Mouse (Mus musculus) CH12.LX (cell line): Measurements from ENCODE around the gene Ablim1. TPM values are rescaled to one million over a fixed set of nuclear protein-coding genes. Genes with fewer than 3 reads are reported as not detected.

ENCODE experiments used
- DNase-seq: peaks from one replicate; pipeline ENCODE4 v3.0.0-alpha.2; 2013; ENCODE audit errors: extremely low read depth
- H3K27ac ChIP-seq: 2 replicates; pipeline ENCODE4 v1.5.1; 2012; ENCODE audit warnings: low read depth, mild to moderate bottlenecking, control low read depth, moderate library complexity; ENCODE audit not compliant: insufficient read depth
- H3K27me3 ChIP-seq: replicated peaks from 2 replicates; pipeline ENCODE3; 2012; ENCODE audit warnings: inconsistent platforms
- H3K36me3 ChIP-seq, 2 experiments: replicated peaks in 1 of 2; 2 replicates each; pipeline versions ENCODE3 to v1.6.1; 2012; ENCODE audit warnings: inconsistent platforms in 1 of 2, low read length in 1 of 2, mild to moderate bottlenecking in 1 of 2, mixed read lengths in 1 of 2, moderate library complexity in 1 of 2; ENCODE audit not compliant: control insufficient read depth in 1 of 2, insufficient read depth in 1 of 2
- H3K4me1 ChIP-seq, 2 experiments: 2 replicates each; pipeline ENCODE4 v1.6.1; 2012; ENCODE audit warnings: inconsistent platforms in 1 of 2, moderate library complexity in 1 of 2; ENCODE audit not compliant: insufficient read depth in 2 of 2, control insufficient read depth in 1 of 2
- H3K4me2 ChIP-seq: 2 replicates; pipeline ENCODE4 v1.6.1; 2012; ENCODE audit warnings: low read depth, mild to moderate bottlenecking, control low read depth; ENCODE audit not compliant: poor library complexity, insufficient read depth, severe bottlenecking
- H3K4me3 ChIP-seq, 3 experiments: fragments of 150-350 bp in 1 of 3; sonication (generic) in 1 of 3; replicated peaks in 1 of 3; 2 replicates each; pipeline versions ENCODE3 to v1.5.1; 2011 to 2012; ENCODE audit warnings: low read depth in 2 of 3, low read length in 2 of 3, mild to moderate bottlenecking in 2 of 3, moderate library complexity in 2 of 3, control low read depth in 1 of 3, improper control_type of control experiment in 1 of 3, inconsistent platforms in 1 of 3, mixed read lengths in 1 of 3; ENCODE audit not compliant: poor library complexity in 1 of 3
- H3K79me2 ChIP-seq: replicated peaks from 2 replicates; pipeline ENCODE4 v1.6.1; 2012; ENCODE audit warnings: mild to moderate bottlenecking, moderate library complexity; ENCODE audit not compliant: control insufficient read depth, poor library complexity, insufficient read depth, severe bottlenecking; ENCODE audit errors: extremely low read depth
- H3K9ac ChIP-seq: 2 replicates; pipeline ENCODE4 v1.6.1; 2012; ENCODE audit warnings: low read depth, mild to moderate bottlenecking, control low read depth, moderate library complexity; ENCODE audit not compliant: insufficient read depth
- H3K9me3 ChIP-seq: replicated peaks from 2 replicates; pipeline ENCODE3; 2012; ENCODE audit warnings: low read length, inconsistent platforms, mixed read lengths
- CHD1 ChIP-seq: IDR thresholded peaks from 2 replicates; pipeline ENCODE4 v1.6.1; 2012; ENCODE audit warnings: low read depth, low read length, improper control_type of control experiment, inconsistent platforms
- CHD2 ChIP-seq: IDR thresholded peaks from 2 replicates; pipeline ENCODE4 v1.6.1; 2011; ENCODE audit warnings: low read length, improper control_type of control experiment
- CTCF ChIP-seq, 2 experiments: IDR thresholded peaks in 1 of 2; conservative IDR thresholded peaks in 1 of 2; 2 replicates each; pipeline ENCODE4 v1.5.1; 2011 to 2012; ENCODE audit warnings: low read depth in 2 of 2, low read length in 2 of 2, improper control_type of control experiment in 1 of 2, inconsistent platforms in 1 of 2, mild to moderate bottlenecking in 1 of 2, moderate library complexity in 1 of 2
- E2F4 ChIP-seq: IDR thresholded peaks from 2 replicates; pipeline ENCODE4 v1.6.1; 2011; ENCODE audit warnings: low read depth, low read length, improper control_type of control experiment; ENCODE audit not compliant: insufficient replicate concordance
- EP300 ChIP-seq: IDR thresholded peaks from 2 replicates; pipeline ENCODE4 v1.6.1; 2011; ENCODE audit warnings: low read length, improper control_type of control experiment
- ETS1 ChIP-seq: conservative IDR thresholded peaks from 2 replicates; pipeline ENCODE4 v1.6.1; 2012; ENCODE audit warnings: low read depth, mild to moderate bottlenecking, inconsistent platforms, low read length, improper control_type of control experiment, moderate library complexity
- JUN ChIP-seq: IDR thresholded peaks from 2 replicates; pipeline ENCODE4 v1.6.1; 2011; ENCODE audit warnings: low read depth, mild to moderate bottlenecking, low read length, improper control_type of control experiment, moderate library complexity; ENCODE audit not compliant: insufficient read depth
- JUND ChIP-seq: conservative IDR thresholded peaks from 2 replicates; pipeline ENCODE4 v1.6.1; 2011; ENCODE audit warnings: low read depth, low read length, improper control_type of control experiment
- MAFK ChIP-seq: IDR thresholded peaks from 2 replicates; pipeline ENCODE4 v1.6.1; 2011; ENCODE audit warnings: low read length, improper control_type of control experiment; ENCODE audit not compliant: insufficient replicate concordance
- MAZ ChIP-seq: IDR thresholded peaks from 2 replicates; pipeline ENCODE4 v1.6.1; 2012; ENCODE audit warnings: low read depth, mild to moderate bottlenecking, inconsistent platforms, low read length, improper control_type of control experiment, moderate library complexity
- MEF2A ChIP-seq: IDR thresholded peaks from 2 replicates; pipeline ENCODE4 v1.6.1; 2014; ENCODE audit warnings: low read depth, mild to moderate bottlenecking, inconsistent platforms, low read length, improper control_type of control experiment, borderline replicate concordance
- MYC ChIP-seq: IDR thresholded peaks from 2 replicates; pipeline ENCODE4 v1.6.1; 2011; ENCODE audit warnings: low read depth, mild to moderate bottlenecking, improper control_type of control experiment, low read length
- NRF1 ChIP-seq: IDR thresholded peaks from 2 replicates; pipeline ENCODE4 v1.6.1; 2014; ENCODE audit warnings: low read depth, mild to moderate bottlenecking, inconsistent platforms, low read length, improper control_type of control experiment, moderate library complexity
- PAX5 ChIP-seq: IDR thresholded peaks from 2 replicates; pipeline ENCODE4 v1.6.1; 2012; ENCODE audit warnings: low read length, inconsistent platforms, mixed read lengths
- POLR2A ChIP-seq: IDR thresholded peaks from 2 replicates; pipeline ENCODE4 v1.6.1; 2011; ENCODE audit warnings: low read depth, mild to moderate bottlenecking, improper control_type of control experiment, low read length
- POLR2AphosphoS2 ChIP-seq: IDR thresholded peaks from 2 replicates; pipeline ENCODE4 v1.6.1; 2011; ENCODE audit warnings: low read depth, low read length, improper control_type of control experiment
- RAD21 ChIP-seq: IDR thresholded peaks from 2 replicates; pipeline ENCODE4 v1.6.1; 2011; ENCODE audit warnings: low read depth, mild to moderate bottlenecking, low read length, improper control_type of control experiment, moderate library complexity
- RCOR1 ChIP-seq: conservative IDR thresholded peaks from 2 replicates; pipeline ENCODE4 v1.6.1; 2012; ENCODE audit warnings: low read depth, mild to moderate bottlenecking, inconsistent platforms, low read length, improper control_type of control experiment
- SIN3A ChIP-seq: IDR thresholded peaks from 2 replicates; pipeline ENCODE4 v1.6.1; 2012; ENCODE audit warnings: low read length, improper control_type of control experiment, inconsistent platforms
- TBP ChIP-seq: conservative IDR thresholded peaks from 2 replicates; pipeline ENCODE4 v1.6.1; 2011; ENCODE audit warnings: low read depth, low read length, improper control_type of control experiment
- TCF12 ChIP-seq: IDR thresholded peaks from 2 replicates; pipeline ENCODE4 v1.6.1; 2014; ENCODE audit warnings: low read depth, mild to moderate bottlenecking, inconsistent platforms, low read length, improper control_type of control experiment
- UBTF ChIP-seq: IDR thresholded peaks from 2 replicates; pipeline ENCODE4 v1.6.1; 2012; ENCODE audit warnings: low read depth, mild to moderate bottlenecking, inconsistent platforms, low read length, improper control_type of control experiment, moderate library complexity
- USF1 ChIP-seq: IDR thresholded peaks from 2 replicates; pipeline ENCODE4 v1.6.1; 2014; ENCODE audit warnings: low read depth, mild to moderate bottlenecking, inconsistent platforms, low read length, improper control_type of control experiment
- USF2 ChIP-seq: conservative IDR thresholded peaks from 2 replicates; pipeline ENCODE4 v1.6.1; 2011; ENCODE audit warnings: low read depth, low read length, improper control_type of control experiment
- ZC3H11A ChIP-seq: IDR thresholded peaks from 2 replicates; pipeline ENCODE4 v1.6.1; 2012; ENCODE audit warnings: low read depth, mild to moderate bottlenecking, inconsistent platforms, low read length, improper control_type of control experiment
- ZKSCAN1 ChIP-seq: IDR thresholded peaks from 2 replicates; pipeline ENCODE4 v1.6.1; 2012; ENCODE audit warnings: low read depth, inconsistent platforms, low read length, improper control_type of control experiment, borderline replicate concordance
- ZNF384 ChIP-seq: IDR thresholded peaks from 2 replicates; pipeline ENCODE4 v1.6.1; 2012; ENCODE audit warnings: low read depth, low read length, improper control_type of control experiment, inconsistent platforms
- dilution Hi-C: fragments of 300-500 bp; cut with MboI; formaldehyde crosslinking; loops from 2 replicates; pipeline ENCODE4 v1.14.3; 2020; ENCODE audit warnings: low sequenced_read_pairs; ENCODE audit not compliant: extremely low pct_unique_long_range_greater_than_20kb, extremely low pct_ligation_motif_present
- in situ Hi-C: fragments of 300-500 bp; cut with MboI; formaldehyde crosslinking; loops from 3 replicates; pipeline ENCODE4 v1.14.3; 2019; ENCODE audit warnings: low sequenced_read_pairs, low pct_ligation_motif_present, low pct_unique_long_range_greater_than_20kb, mixed read lengths
- polyA plus RNA-seq: library from polyadenylated mRNA; unstranded; fragments of >175 nt; gene quantifications from 2 replicates; pipeline ENCODE4 v1.2.1, GENCODE M21; 2012; ENCODE audit warnings: low read depth; ENCODE audit not compliant: insufficient read length
- total RNA-seq, 2 experiments: library from RNA; depleted of rRNA; stranded (reverse); fragments of 300-350 nt in 1 of 2; fragments of >200 nt in 1 of 2; gene quantifications; 2 replicates each; pipeline ENCODE4 v1.2.3; 2012 to 2014

Gene Ablim1
- total and polyA plus RNA-seq, 3 experiments: 0.85 to 2.4 (median 2.0) TPM

- Histone ChIP-seq H3K9ac (no peak overlapping the region), H3K4me2 (no peak overlapping the region), H3K4me3 (no peak overlapping the region), H3K27ac (no peak overlapping the region), H3K9me3 (peaks cover 3% of the 10 kb centered on the region), H3K27me3 (no peaks in the 10 kb centered on the region), H3K4me1 (peaks cover under 1 to 7% of the 10 kb centered on the region in 2 experiments; a peak in 3 of 4 replicates), H3K36me3 (no peaks in the 10 kb centered on the region), H3K79me2 (no peaks in the 10 kb centered on the region)
- in situ Hi-C loops (no loop called here), dilution Hi-C loops (no loop called here)
- no peak for DNase-seq
- TF ChIP-seq MYC (no peak), MEF2A (no peak), E2F4 (no peak), POLR2A (no peak), EP300 (no peak), USF2 (no peak), ZC3H11A (no peak), TBP (no peak), PAX5 (no peak), POLR2AphosphoS2 (no peak), JUN (no peak), SIN3A (no peak), MAZ (no peak), USF1 (no peak)
These were observed 31.4 kb downstream of the Ablim1 start for GRCm38 (mm10) chr19:57283310-57283709.

- H3K79me2 ChIP-seq: no peaks in the 10 kb centered on the region
- H3K36me3 ChIP-seq: no peaks in the 10 kb centered on the region
- H3K9ac ChIP-seq: no peak overlapping the region
- peaks cover 0 to 7% of the 10 kb centered on the region in 2 experiments; a peak in 2 of 4 replicates for H3K4me1 ChIP-seq
- H3K9me3 ChIP-seq: peaks cover 3% of the 10 kb centered on the region
- no peak for DNase-seq
- in situ Hi-C loops (no loop called here), dilution Hi-C loops (no loop called here)
- no peak overlapping the region for H3K27ac ChIP-seq
- no peak overlapping the region for H3K4me2 ChIP-seq
- no peak for TF ChIP-seq ZKSCAN1
- TF ChIP-seq EP300: no peak
- TF ChIP-seq CTCF (conservative IDR thresholded peaks at IDR 0.05 in 1 of 2, IDR thresholded peaks at IDR 0.05 in 1 of 2; ENCODE audit: low read depth in 2 of 2, low read length in 2 of 2): no peak
- TF ChIP-seq NRF1: no peak
- TF ChIP-seq RCOR1: no peak
- TF ChIP-seq CHD1: no peak
- TF ChIP-seq JUND: no peak
- TF ChIP-seq E2F4: no peak
- TF ChIP-seq TCF12: no peak
- TF ChIP-seq CHD2: no peak
- TF ChIP-seq ZNF384: no peak
- TF ChIP-seq UBTF: no peak
- no peak for TF ChIP-seq MEF2A
- TF ChIP-seq ETS1: no peak
- TF ChIP-seq JUN: no peak
- TF ChIP-seq MAFK: no peak
- TF ChIP-seq RAD21: no peak
- no peak for TF ChIP-seq POLR2A
- H3K27me3 ChIP-seq: no peaks in the 10 kb centered on the region
- H3K4me3 ChIP-seq: no peak overlapping the region
These were observed 32.1 kb downstream of the Ablim1 start for GRCm38 (mm10) chr19:57282642-57283041.
